Mouse (Mus musculus) heart, adult 18-20 months (tissue): ENCODE results near the gene Nap1l1. TPM values are rescaled to one million over a fixed set of nuclear protein-coding genes. Genes with fewer than 3 reads are reported as not detected.

Source experiments
- DNase-seq, 2 experiments: peaks; one replicate each; pipeline ENCODE4 v3.0.0; 2021 to 2022; ENCODE audit warnings: mixed read lengths in 1 of 2
- total RNA-seq, 2 experiments: library from RNA; stranded (reverse); gene quantifications; 2 replicates each; pipeline ENCODE4 v1.2.3; 2021

Nap1l1 gene
- total RNA-seq, 2 experiments from 2014 or later: 66.8 to 72.3 TPM

DNA sequence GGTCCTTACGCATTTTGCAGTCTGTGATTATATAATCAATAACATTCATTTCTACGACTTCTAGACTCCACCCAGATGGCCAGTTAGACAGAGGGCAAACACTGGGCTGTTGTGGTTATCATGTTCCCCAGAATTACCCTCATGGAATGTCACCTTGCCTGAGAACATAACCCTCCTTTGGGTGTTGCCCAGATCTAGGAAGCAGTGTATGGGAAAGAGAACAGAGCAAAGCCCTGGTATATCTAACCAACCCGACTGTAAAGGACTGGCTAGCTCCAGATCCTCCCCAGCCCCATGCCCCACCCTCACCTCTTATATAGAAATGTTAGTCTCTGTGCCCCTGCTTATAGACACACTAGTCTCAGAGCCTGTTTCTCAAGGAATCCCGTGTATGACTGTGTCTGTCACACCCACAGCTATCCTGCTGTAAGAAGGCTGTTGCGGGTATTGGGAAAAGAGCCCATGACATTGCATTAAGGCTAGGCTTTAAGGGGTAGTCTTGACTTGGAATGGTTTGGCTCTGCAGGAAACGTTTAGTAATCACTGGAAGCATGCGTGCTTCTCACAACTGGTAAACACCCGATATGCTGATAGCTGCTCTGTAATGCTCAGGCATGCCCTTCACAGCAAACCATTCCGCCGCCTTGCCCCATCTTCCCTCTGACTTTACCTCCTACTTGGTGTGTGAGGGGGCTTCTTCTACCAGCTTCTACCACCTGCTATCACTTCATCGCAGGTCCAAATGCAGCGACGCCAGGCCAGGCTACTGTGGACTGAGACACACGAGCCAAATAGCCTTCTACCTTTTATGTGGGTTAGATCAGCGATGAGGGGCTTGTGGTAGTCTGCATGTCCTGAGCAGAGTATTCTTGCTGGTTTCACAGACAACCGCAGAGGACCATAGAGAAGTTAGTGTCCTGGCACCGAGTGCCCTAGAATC lies 42.3 kb downstream of the Nap1l1 start:
- DNase-seq: no peak

DNA sequence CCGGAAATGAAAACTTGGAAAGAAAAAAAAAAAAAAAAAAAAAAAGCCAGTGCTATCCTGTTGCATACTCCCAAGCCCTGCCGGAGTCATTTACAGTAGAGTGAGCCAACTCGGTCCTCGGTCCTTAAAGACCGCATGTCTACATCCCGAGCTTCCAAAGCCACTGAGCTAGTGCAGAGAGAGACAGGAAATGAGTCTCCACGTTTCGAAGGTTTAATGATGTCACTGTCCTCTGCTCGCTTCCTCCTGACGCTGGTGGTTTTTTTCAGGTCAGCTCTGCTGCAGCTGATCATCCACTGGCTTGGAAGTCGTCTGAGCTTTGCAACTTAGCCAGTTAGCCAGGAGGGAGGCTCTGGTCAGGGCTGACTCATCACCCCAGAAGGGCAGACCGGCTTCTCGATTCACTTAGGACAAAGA lies 43.2 kb downstream of the Nap1l1 start:
- peak; percentile 56 to 75 for DNase-seq

- DNase-seq: no peak
These were observed 43.9 kb downstream of the Nap1l1 start for GRCm38 (mm10) chr10:111516804-111517436.

DNA sequence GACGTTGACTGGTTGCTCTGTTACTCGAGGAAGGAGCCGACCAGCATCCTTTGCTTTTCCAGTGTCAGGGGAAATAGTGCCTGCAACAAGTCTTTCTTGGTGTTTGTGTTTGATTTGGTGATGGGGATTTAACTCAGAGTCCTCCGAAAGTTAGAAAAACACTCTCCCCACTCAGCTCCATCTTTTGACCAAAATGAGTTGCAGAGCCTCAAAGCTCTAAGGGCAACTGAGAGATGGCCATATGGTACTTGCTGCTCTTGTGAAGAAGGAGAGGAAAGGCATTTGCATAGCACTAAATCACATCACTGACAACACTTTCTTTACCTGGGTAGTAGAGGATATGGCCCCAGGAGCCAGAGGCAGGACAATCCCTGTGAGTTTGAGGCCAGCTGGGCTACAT lies 45.3 kb downstream of the Nap1l1 start:
- no peak for DNase-seq

GRCm38 (mm10) chr10:111519620-111520370 lies 46.8 kb downstream of the Nap1l1 start:
- peak; percentile 73 to 80 for DNase-seq

DNA sequence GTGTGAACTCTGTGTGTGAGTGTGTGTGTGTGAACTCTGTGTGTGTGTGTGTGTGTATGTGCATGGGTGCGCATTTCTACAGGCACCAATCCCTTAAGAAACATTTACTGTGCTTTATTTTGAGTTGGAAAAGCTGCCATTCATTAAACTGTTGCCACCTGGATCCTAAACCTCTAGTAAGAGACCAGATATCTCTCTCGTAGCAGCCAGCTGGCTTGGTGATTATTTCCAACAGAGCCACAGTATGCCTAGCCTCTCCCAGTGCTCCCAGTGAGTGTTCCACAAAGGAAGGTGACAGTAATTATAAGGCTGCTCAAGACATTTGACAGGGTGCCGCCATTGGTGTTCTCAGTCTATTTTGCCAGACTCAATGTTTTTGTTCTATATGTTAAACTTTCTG lies 47.6 kb downstream of the Nap1l1 start:
- no peak for DNase-seq

DNA sequence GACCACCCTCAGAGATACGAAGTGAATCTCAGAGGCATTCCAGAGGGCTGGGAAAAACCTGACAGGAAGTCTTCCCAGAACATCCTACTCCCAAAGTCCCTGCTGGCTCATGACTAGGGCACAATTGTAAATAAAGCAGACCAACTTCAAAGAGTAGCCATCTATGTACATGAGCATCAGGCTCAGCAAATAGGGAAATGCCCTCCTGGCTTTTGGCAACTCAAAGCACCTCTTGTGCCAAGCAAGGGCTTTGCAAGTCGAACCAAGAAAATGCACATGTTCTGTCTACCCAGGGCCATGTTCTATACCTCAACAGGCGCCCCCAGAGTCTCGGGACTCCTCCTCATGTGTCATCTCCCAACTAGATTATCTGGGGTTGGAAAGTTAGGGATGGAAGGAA lies 48.6 kb downstream of the Nap1l1 start:
- peak in 1 of 2 experiments; percentile 39 for DNase-seq

GRCm38 (mm10) chr10:111522230-111522629 lies 49.2 kb downstream of the Nap1l1 start:
- DNase-seq: no peak

DNA sequence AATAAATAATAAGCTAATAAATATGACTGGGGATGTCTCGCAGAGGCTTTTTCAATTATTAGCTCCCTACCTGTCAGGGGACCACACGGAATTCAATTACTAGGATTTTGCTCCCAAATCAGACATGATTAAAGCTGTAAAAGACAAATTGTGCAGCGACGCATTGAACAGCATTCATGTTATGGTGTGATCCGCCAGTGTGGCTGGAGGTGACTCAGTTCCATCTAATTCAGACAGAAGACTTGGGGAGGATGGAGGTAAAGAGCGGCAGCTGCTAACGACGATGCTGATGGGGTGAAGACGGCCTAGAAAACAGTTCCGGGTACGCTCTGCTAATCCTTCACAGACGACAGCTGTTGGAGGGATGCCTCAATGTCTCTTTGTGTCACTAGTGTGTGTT lies 50.9 kb downstream of the Nap1l1 start:
- DNase-seq: no peak

- no peak for DNase-seq
These were observed 54.0 kb downstream of the Nap1l1 start for GRCm38 (mm10) chr10:111527057-111527456.

- DNase-seq: no peak
These were observed 54.6 kb downstream of the Nap1l1 start for GRCm38 (mm10) chr10:111527613-111528012.

DNA sequence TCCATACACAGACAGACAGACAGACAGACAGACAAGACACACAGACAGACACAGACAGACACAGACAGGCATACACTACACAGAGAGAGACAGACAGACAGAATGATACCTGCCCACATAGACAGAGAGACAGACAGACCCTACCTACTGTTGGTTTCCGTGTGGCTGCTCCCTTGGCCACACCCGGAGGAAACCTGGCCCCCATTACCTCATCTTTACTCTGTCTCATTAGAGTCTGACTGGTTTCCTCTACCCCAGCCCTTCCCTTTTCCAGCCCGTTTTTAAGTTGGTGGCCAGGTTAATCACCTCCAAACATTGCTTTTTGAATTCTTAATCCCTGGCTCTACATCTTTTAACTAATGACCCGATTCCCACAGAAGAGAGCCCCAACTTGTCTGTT lies 55.3 kb downstream of the Nap1l1 start:
- no peak for DNase-seq

DNA sequence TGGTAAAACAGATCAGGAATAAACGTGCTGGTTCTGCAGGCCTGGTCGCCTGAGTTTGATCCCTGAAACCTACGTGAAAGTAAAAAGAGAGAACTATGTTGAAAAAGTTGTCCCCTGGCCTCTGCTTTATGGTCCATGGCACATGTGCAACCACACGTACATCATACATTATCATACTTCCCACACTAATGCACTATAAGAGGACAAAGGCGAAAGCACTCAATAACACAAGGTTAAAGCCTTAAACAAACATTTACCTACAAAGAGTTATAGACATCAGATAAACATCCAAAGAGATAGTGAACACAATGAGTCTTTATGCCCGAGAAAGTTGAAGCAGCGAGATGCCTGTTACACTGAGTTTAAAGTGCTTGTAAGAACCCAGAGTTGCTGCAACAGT lies 57.4 kb downstream of the Nap1l1 start:
- DNase-seq: no peak

DNA sequence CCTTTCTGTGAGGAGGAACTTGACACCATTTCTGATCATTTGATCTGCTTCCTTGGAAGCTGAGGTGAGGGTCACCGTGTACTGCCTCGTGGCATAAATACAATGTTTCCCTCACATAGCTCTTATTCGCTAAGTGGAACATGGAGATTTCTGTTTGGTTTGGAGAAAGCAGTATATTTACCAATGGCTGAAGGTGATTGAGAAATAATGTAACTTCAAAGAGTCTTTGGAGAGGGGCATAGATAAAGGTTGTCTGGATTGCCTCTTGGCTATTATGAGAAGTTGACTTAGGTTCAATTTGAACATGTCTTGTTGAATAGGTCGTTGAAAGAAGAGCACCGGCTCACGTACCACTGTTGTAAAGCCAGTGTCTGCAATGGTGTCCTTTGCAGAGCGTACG lies 61.7 kb downstream of the Nap1l1 start:
- DNase-seq: no peak

- no peak for DNase-seq
These were observed 64.4 kb downstream of the Nap1l1 start for GRCm38 (mm10) chr10:111537410-111537809.

DNA sequence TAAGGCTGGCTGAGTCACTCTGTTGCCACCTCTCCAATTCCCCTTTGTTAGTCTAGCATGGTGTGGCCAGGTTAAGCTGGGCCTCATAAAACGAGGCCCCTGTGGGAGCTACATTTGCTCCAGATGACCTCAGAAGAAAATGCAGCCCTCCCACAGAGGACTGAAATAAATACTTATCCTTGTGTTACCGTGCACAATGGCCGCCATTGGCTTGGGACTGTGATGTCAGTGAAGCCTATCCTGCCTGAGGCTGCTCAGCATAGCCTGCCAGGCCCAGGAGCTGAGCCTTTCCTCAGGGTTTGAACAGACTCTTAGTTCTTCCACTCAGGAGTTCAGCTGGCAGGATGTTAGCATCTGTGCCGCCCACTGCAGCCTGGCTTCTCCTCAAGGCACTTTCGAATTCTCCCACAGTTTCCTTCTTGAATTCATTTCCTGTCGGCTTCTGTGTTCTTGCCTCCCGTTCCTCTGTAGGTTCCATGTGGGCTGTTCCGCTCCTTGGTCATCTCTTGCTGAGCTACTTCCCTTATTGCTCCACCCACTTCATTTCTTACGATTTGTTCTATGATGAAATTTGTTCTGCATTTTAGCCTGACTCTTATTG lies 66.8 kb downstream of the Nap1l1 start:
- DNase-seq: peak; percentile 48 to 68

GRCm38 (mm10) chr10:111540678-111541077 lies 67.7 kb downstream of the Nap1l1 start:
- DNase-seq: no peak

DNA sequence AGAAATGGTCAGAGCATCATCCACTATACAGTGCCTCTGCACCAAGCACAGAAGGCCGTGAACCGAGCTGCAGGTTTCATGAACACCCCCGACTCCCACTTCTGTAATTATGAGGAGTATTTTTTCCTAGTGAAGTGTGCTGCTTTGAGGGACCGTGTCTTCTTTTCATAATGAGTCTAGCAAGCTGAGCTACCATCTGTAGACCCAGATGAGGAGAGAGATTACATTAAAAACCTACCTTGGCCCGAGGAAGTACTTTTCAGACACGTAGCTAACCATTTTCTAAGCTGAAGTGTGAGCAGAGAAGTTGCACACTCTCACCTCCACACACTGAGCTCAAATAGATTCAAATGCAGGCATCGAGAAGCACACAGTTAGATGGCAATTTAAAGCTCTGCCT lies 70.1 kb downstream of the Nap1l1 start:
- DNase-seq: no peak

DNA sequence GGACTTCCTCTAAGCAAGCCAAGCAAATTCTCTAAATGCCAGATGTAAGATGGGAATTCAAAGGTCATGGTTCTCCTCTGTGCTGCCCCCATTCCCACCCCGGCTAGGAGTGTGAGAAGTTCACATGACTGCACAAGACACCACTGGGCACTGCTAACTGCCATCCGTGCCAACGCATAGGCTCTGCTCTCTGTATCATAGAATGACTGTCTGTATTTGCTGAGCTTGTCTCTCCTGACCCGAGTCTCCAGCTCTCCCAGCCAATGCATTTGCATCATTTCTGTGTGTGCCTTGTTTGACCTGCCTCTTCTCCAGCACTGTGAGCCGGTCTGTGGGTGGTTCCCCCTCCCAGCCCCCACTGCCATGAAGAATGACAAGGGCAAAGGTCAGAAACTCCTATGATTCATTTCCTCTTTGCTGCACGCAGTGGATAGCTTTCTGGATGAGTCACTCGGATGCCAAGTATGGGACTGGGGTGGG lies 70.8 kb downstream of the Nap1l1 start:
- DNase-seq: peak; percentile 52 to 62

GRCm38 (mm10) chr10:111544311-111544710 lies 71.3 kb downstream of the Nap1l1 start:
- DNase-seq: peak in 1 of 2 experiments; percentile 17

DNA sequence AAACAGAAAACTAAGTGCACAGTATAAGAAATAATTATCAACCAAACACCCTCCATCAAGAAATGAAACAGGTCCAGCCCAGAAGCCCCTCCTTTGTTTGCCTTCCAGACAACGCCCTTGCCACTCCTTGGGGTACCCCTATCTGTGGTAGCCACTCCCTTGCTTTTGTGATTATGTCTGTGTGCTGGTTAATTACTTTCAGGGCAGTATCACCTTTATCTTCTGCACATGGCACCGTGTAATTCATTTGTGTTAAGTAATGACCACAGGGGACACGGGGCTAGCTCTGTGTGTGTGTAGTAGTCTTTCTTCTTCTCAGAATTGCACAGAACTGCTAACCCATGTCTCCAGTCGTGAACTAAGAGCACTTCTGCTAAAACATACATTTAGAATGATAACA lies 72.6 kb downstream of the Nap1l1 start:
- no peak for DNase-seq
